Mouse (Mus musculus) MEL (cell line): Measurements from ENCODE around the gene Gm20388. TPM values are rescaled to one million over a fixed set of nuclear protein-coding genes. Genes with fewer than 3 reads are reported as not detected.

ENCODE experiments used
- DNase-seq: peaks from one replicate; pipeline ENCODE4 v3.0.0; 2011; ENCODE audit warnings: low read depth, low spot score
- H3K27ac ChIP-seq: 2 replicates; pipeline ENCODE4 v1.5.1; 2012; ENCODE audit warnings: low read depth, mild to moderate bottlenecking, control low read depth, low read length, moderate library complexity; ENCODE audit not compliant: control insufficient read depth
- H3K27me3 ChIP-seq, 2 experiments: fragments of 150-350 bp in 1 of 2; sonication (generic) in 1 of 2; 2 replicates each; pipeline ENCODE4 v1.6.1; 2012; ENCODE audit warnings: low read length in 2 of 2, mild to moderate bottlenecking in 2 of 2, improper control_type of control experiment in 1 of 2, moderate library complexity in 1 of 2; ENCODE audit not compliant: insufficient read depth in 2 of 2, control insufficient read depth in 1 of 2
- H3K36me3 ChIP-seq, 2 experiments: 2 replicates each; pipeline ENCODE4 v1.6.1; 2012 to 2014; ENCODE audit warnings: low read length in 2 of 2, improper control_type of control experiment in 1 of 2, inconsistent platforms in 1 of 2, mild to moderate bottlenecking in 1 of 2; ENCODE audit not compliant: insufficient read depth in 2 of 2, control insufficient read depth in 1 of 2
- H3K4me1 ChIP-seq, 2 experiments: fragments of 150-350 bp in 1 of 2; sonication (generic) in 1 of 2; 2 replicates each; pipeline ENCODE4 v1.6.1; 2012; ENCODE audit warnings: low read length in 2 of 2, improper control_type of control experiment in 1 of 2, mild to moderate bottlenecking in 1 of 2; ENCODE audit not compliant: insufficient read depth in 2 of 2, control insufficient read depth in 1 of 2
- H3K4me3 ChIP-seq, 2 experiments: fragments of 150-350 bp in 1 of 2; sonication (generic) in 1 of 2; 2 replicates each; pipeline ENCODE4 v1.5.1; 2012; ENCODE audit warnings: low read depth in 2 of 2, low read length in 2 of 2, mild to moderate bottlenecking in 2 of 2, moderate library complexity in 2 of 2, control low read depth in 1 of 2, improper control_type of control experiment in 1 of 2; ENCODE audit not compliant: control insufficient read depth in 1 of 2, insufficient read depth in 1 of 2
- H3K79me2 ChIP-seq: 2 replicates; pipeline ENCODE4 v1.6.1; 2012; ENCODE audit warnings: mild to moderate bottlenecking, low read length, moderate library complexity; ENCODE audit not compliant: control insufficient read depth, poor library complexity, insufficient read depth
- H3K9ac ChIP-seq: 2 replicates; pipeline ENCODE4 v1.6.1; 2012; ENCODE audit warnings: low read depth, mild to moderate bottlenecking, control low read depth, low read length, moderate library complexity; ENCODE audit not compliant: control insufficient read depth, poor library complexity, severe bottlenecking
- H3K9me3 ChIP-seq: fragments of 150-350 bp; sonication (generic); replicated peaks from 2 replicates; pipeline ENCODE4 v1.6.1; 2012; ENCODE audit warnings: mild to moderate bottlenecking, low read length, improper control_type of control experiment, moderate library complexity; ENCODE audit not compliant: insufficient read depth
- CHD1 ChIP-seq: IDR thresholded peaks from 2 replicates; pipeline ENCODE4 v1.6.1; 2012; ENCODE audit warnings: low read depth, mild to moderate bottlenecking, inconsistent platforms, low read length, improper control_type of control experiment
- CTCF ChIP-seq, 3 experiments: IDR thresholded peaks in 2 of 3; conservative IDR thresholded peaks in 1 of 3; 2 replicates each; pipeline ENCODE4 v1.5.1; 2011 to 2012; ENCODE audit warnings: low read length in 3 of 3, low read depth in 2 of 3, mild to moderate bottlenecking in 2 of 3, improper control_type of control experiment in 1 of 3, inconsistent platforms in 1 of 3, mixed read lengths in 1 of 3, moderate library complexity in 1 of 3; ENCODE audit not compliant: control insufficient read depth in 1 of 3, insufficient read depth in 1 of 3, poor library complexity in 1 of 3, severe bottlenecking in 1 of 3
- E2F4 ChIP-seq: IDR thresholded peaks from 2 replicates; pipeline ENCODE4 v1.6.1; 2011; ENCODE audit warnings: low read depth, low read length, improper control_type of control experiment, borderline replicate concordance
- ETS1 ChIP-seq: IDR thresholded peaks from 2 replicates; pipeline ENCODE4 v1.6.1; 2012; ENCODE audit warnings: low read depth, mild to moderate bottlenecking, inconsistent platforms, low read length, improper control_type of control experiment, moderate library complexity
- GABPA ChIP-seq: IDR thresholded peaks from 2 replicates; pipeline ENCODE4 v1.6.1; 2012; ENCODE audit warnings: low read depth, mild to moderate bottlenecking, inconsistent platforms, low read length, improper control_type of control experiment, moderate library complexity
- GATA1 ChIP-seq: IDR thresholded peaks from 2 replicates; pipeline ENCODE4 v1.6.1; 2011; ENCODE audit warnings: low read depth, low read length, improper control_type of control experiment
- HCFC1 ChIP-seq: IDR thresholded peaks from 2 replicates; pipeline ENCODE4 v1.6.1; 2012; ENCODE audit warnings: low read depth, mild to moderate bottlenecking, inconsistent platforms, low read length, improper control_type of control experiment, moderate library complexity
- JUND ChIP-seq: IDR thresholded peaks from 2 replicates; pipeline ENCODE4 v1.6.1; 2011; ENCODE audit warnings: low read depth, mild to moderate bottlenecking, improper control_type of control experiment, low read length
- KAT2A ChIP-seq: conservative IDR thresholded peaks from 2 replicates; pipeline ENCODE4 v1.6.1; 2012; ENCODE audit warnings: low read depth, low read length, improper control_type of control experiment, inconsistent platforms
- MAFK ChIP-seq: IDR thresholded peaks from 2 replicates; pipeline ENCODE4 v1.6.1; 2011; ENCODE audit warnings: low read depth, mild to moderate bottlenecking, low read length, improper control_type of control experiment, borderline replicate concordance
- MAX ChIP-seq: IDR thresholded peaks from 2 replicates; pipeline ENCODE4 v1.6.1; 2011; ENCODE audit warnings: low read length, improper control_type of control experiment
- MAZ ChIP-seq: IDR thresholded peaks from 2 replicates; pipeline ENCODE4 v1.6.1; 2012; ENCODE audit warnings: low read depth, mild to moderate bottlenecking, inconsistent platforms, low read length, improper control_type of control experiment
- MXI1 ChIP-seq: IDR thresholded peaks from 2 replicates; pipeline ENCODE4 v1.6.1; 2011; ENCODE audit warnings: mild to moderate bottlenecking, low read depth, low read length, improper control_type of control experiment
- MYB ChIP-seq: IDR thresholded peaks from 2 replicates; pipeline ENCODE4 v1.6.1; 2011; ENCODE audit warnings: mild to moderate bottlenecking, low read depth, low read length, improper control_type of control experiment
- NELFE ChIP-seq: IDR thresholded peaks from 2 replicates; pipeline ENCODE4 v1.6.1; 2011; ENCODE audit warnings: low read depth, low read length, improper control_type of control experiment
- NRF1 ChIP-seq: IDR thresholded peaks from 2 replicates; pipeline ENCODE4 v1.6.1; 2014; ENCODE audit warnings: low read depth, mild to moderate bottlenecking, inconsistent platforms, low read length, improper control_type of control experiment, moderate library complexity; ENCODE audit not compliant: poor library complexity, insufficient read depth, severe bottlenecking
- POLR2AphosphoS5 ChIP-seq: IDR thresholded peaks from 2 replicates; pipeline ENCODE4 v1.6.1; 2012; ENCODE audit warnings: low read depth, borderline replicate concordance, mild to moderate bottlenecking, inconsistent platforms, low read length, moderate library complexity, mixed read lengths
- RAD21 ChIP-seq: IDR thresholded peaks from 2 replicates; pipeline ENCODE4 v1.6.1; 2011; ENCODE audit warnings: mild to moderate bottlenecking, low read depth, low read length, improper control_type of control experiment
- SIN3A ChIP-seq: IDR thresholded peaks from 2 replicates; pipeline ENCODE4 v1.6.1; 2012; ENCODE audit warnings: low read length, improper control_type of control experiment, inconsistent platforms
- SMC3 ChIP-seq: IDR thresholded peaks from 2 replicates; pipeline ENCODE4 v1.6.1; 2011; ENCODE audit warnings: low read depth, low read length, improper control_type of control experiment
- TAL1 ChIP-seq: IDR thresholded peaks from 2 replicates; pipeline ENCODE4 v1.6.1; 2012; ENCODE audit warnings: mild to moderate bottlenecking, inconsistent platforms, low read length, moderate library complexity, mixed read lengths
- TBP ChIP-seq: IDR thresholded peaks from 2 replicates; pipeline ENCODE4 v1.8.0; 2011; ENCODE audit warnings: low read depth, low read length, improper control_type of control experiment
- UBTF ChIP-seq: IDR thresholded peaks from 2 replicates; pipeline ENCODE4 v1.6.1; 2012; ENCODE audit warnings: low read depth, mild to moderate bottlenecking, inconsistent platforms, low read length, improper control_type of control experiment, moderate library complexity, borderline replicate concordance; ENCODE audit not compliant: insufficient read depth
- USF1 ChIP-seq: IDR thresholded peaks from 2 replicates; pipeline ENCODE4 v1.6.1; 2014; ENCODE audit warnings: low read depth, mild to moderate bottlenecking, inconsistent platforms, low read length, improper control_type of control experiment, moderate library complexity
- ZC3H11A ChIP-seq: IDR thresholded peaks from 2 replicates; pipeline ENCODE4 v1.6.1; 2012; ENCODE audit warnings: low read depth, mild to moderate bottlenecking, inconsistent platforms, low read length, improper control_type of control experiment
- ZKSCAN1 ChIP-seq: IDR thresholded peaks from 2 replicates; pipeline ENCODE4 v1.6.1; 2012; ENCODE audit warnings: low read depth, mild to moderate bottlenecking, inconsistent platforms, low read length, improper control_type of control experiment, moderate library complexity
- ZNF384 ChIP-seq: IDR thresholded peaks from 2 replicates; pipeline ENCODE4 v1.6.1; 2012; ENCODE audit warnings: low read depth, mild to moderate bottlenecking, inconsistent platforms, low read length, improper control_type of control experiment
- polyA plus RNA-seq, 2 experiments: library from polyadenylated mRNA; stranded (reverse) in 1 of 2; unstranded in 1 of 2; fragments of >175 nt in 1 of 2; fragments of >200 nt in 1 of 2; gene quantifications; 2 replicates each; pipeline versions ENCODE4 v1.2.1 to v1.2.4; 2012; ENCODE audit warnings: low replicate concordance in 2 of 2, low read depth in 1 of 2; ENCODE audit not compliant: insufficient read length in 2 of 2, insufficient read depth in 1 of 2, missing spikeins in 1 of 2
- total RNA-seq: library from RNA; depleted of rRNA; stranded (reverse); fragments of 300-350 nt; gene quantifications from 2 replicates; pipeline ENCODE4 v1.2.3, GENCODE M21; 2012

The Gm20388 gene
- total and polyA plus RNA-seq, 3 experiments: 11.1 to 17.8 TPM; not detected in 1

GRCm38 (mm10) chr8:123235520-123236497 is 3325.2 kb downstream of the Gm20388 start, which contains the start of gene Spata2l (continued):
- TF ChIP-seq JUND (no peak), TAL1 (no peak), SIN3A (peak; percentile 50; the same call in 1 of the 2 replicates), NRF1 (no peak), ETS1 (no peak), TBP (0 out of 2 replicates have a peak, but pooled peaks have one; percentile 32), MAZ (no peak), GATA1 (no peak), KAT2A (no peak), HCFC1 (peak; percentile 55; the same call in 1 of the 2 replicates), NELFE (no peak), UBTF (no peak), ZC3H11A (no peak)

- no peaks in the 10 kb centered on the region for H3K9me3 ChIP-seq
- H3K27me3 ChIP-seq: no peaks in the 10 kb centered on the region; a peak in 1 of 4 replicates
- no peak for DNase-seq
- H3K4me3 ChIP-seq: no peak overlapping the region
- TF ChIP-seq MAX: no peak
- no peak for TF ChIP-seq ZNF384
- no peak for TF ChIP-seq SMC3
- no peak for TF ChIP-seq JUND
- no peak for TF ChIP-seq MAFK
- TF ChIP-seq MYB: no peak
- no peak for TF ChIP-seq NRF1
- TF ChIP-seq E2F4: no peak
- TF ChIP-seq CHD1: no peak
- TF ChIP-seq HCFC1: no peak
- no peak for TF ChIP-seq KAT2A
- TF ChIP-seq MXI1: no peak
- TF ChIP-seq USF1: no peak
- TF ChIP-seq RAD21: no peak
- TF ChIP-seq MAZ: no peak
- no peak for TF ChIP-seq GABPA
- TF ChIP-seq POLR2AphosphoS5: no peak
- no peak for TF ChIP-seq CTCF (IDR thresholded peaks at IDR 0.05 in 2 of 3, conservative IDR thresholded peaks at IDR 0.05 in 1 of 3; ENCODE audit: control insufficient read depth in 1 of 3, insufficient read depth in 1 of 3, low read depth in 2 of 3, low read length in 3 of 3, poor library complexity in 1 of 3, severe bottlenecking in 1 of 3)
- no peak for TF ChIP-seq ZKSCAN1
- peaks cover 0 to 9% of the 10 kb centered on the region in 2 experiments; a peak in 1 of 4 replicates for H3K4me1 ChIP-seq
- H3K79me2 ChIP-seq: no peaks in the 10 kb centered on the region; the same call in 1 of the 2 replicates
- H3K36me3 ChIP-seq: no peaks in the 10 kb centered on the region; a peak in 1 of 4 replicates
- no peak overlapping the region for H3K27ac ChIP-seq
- H3K9ac ChIP-seq: no peak overlapping the region
Observed at GRCm38 (mm10) chr8:123239398-123239797, 3328.8 kb downstream of the Gm20388 start.
